Mouse (Mus musculus) megakaryocyte, embryonic 14.5 days (primary cell): ENCODE measurements at regions not wholly inside any gene's neighbourhood (a gene's known extent, or its start where the extent isn't known, plus 50 kb on each side); places are given as distances from the start of the nearest gene placed in this dataset.

Source experiments
- FLI1 ChIP-seq: IDR thresholded peaks from 2 replicates; pipeline ENCODE4 v1.6.1; 2012; ENCODE audit warnings: low read length, inconsistent platforms, mixed read lengths
- GATA1 ChIP-seq: IDR thresholded peaks from 3 replicates; pipeline ENCODE4 v1.6.1; 2012; ENCODE audit warnings: mixed read lengths, low read length, inconsistent platforms, borderline replicate concordance

GRCm38 (mm10) chr11:7809741-7810140 lies 596.0 kb upstream of the Igfbp3 start:
- no peak for TF ChIP-seq GATA1
- no peak for TF ChIP-seq FLI1
